Mouse (Mus musculus) myocyte (in vitro differentiated cells): Measurements from ENCODE around the gene Psd.

Experiments
- POLR2A ChIP-seq: IDR thresholded peaks from one replicate; pipeline ENCODE4 v1.6.1; 2011; ENCODE audit warnings: low read depth, mild to moderate bottlenecking, control low read depth, moderate library complexity; ENCODE audit not compliant: insufficient read length
- USF1 ChIP-seq: IDR thresholded peaks from one replicate; pipeline ENCODE4 v1.6.1; 2011; ENCODE audit warnings: low read depth, mild to moderate bottlenecking, control low read depth, moderate library complexity

GRCm38 (mm10) chr19:46338331-46338936 is 11.5 kb upstream of the Psd start, which contains the start of gene Cuedc2:
- TF ChIP-seq POLR2A (peak; percentile 46), USF1 (peak; percentile 74)
